Mouse (Mus musculus) cerebellum, adult 11-12 months (tissue): ENCODE measurements around the gene Sh3gl2.

Source experiments
- DNase-seq: peaks from one replicate; pipeline ENCODE4 v3.0.0; 2022

Sh3gl2 gene

DNA sequence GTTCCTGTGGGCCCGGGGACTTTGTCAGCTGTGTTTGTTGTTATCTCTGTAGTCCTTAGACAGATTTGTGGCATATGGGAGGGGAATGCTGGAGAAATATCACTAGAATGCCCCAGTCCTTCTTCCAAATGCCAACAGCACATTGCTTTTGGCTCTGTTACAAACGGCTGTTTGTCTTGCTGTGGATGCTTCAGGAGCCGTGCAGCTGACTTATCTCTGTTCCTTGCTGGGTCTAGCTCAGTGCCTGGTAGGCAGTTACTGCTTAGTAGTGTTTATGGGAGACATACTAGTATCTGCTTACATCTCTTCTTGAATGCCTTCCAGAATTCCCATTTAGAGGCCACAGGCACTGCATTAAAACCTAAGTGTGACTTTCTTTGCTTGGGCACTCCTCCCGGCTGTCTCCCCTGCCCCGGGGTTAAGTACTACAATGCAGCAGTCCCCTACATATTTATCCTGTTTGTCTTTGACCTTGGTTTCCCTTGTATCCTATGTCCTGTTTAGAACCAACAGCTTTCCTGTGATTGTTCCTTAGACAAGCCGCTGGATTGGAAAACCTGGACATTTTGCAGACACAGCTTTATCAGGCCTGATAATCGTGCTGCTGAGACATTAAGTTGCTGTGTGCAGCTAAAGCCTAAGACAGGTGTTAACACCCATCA lies 101.1 kb downstream of the Sh3gl2 start:
- peak; percentile 61 for DNase-seq

DNA sequence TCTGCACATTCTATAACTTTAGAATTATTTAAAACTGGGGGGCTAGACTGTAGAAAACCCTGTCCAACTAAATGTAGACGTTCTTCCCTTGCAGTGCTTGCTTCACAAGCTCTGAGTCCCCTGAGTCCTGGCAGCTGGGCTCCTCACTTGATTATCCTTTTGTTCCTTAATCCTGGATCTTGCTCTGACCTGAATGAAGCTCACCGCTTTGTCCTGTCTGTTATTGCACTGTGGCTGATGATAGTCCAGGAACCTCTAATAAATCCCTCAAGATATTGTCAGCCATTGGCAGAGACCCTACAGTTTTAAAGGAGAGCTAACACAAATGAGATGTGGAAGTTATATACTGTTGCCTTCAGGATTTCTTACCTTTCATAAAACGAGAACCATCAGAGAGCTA lies 114.2 kb downstream of the Sh3gl2 start:
- no peak for DNase-seq

DNA sequence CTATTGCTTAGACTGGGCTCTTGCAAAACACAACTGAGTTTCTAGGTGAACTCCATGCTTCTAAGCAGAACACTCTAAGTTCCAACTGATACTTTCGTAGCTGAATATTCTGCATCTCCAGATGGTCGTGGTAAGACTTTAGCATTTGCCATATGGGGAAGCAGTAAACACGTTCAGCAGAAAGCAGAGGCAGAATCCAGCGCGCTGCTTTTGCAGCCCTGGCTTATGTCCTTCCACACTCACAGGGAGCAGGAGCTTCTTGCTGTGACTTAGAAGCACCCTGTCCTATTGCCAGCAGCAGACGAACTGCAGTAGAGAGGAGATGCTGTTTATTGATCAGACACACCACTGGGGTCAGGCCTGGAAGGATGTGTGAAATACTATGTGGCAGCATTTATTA lies 120.5 kb downstream of the Sh3gl2 start:
- DNase-seq, result no peak

DNA sequence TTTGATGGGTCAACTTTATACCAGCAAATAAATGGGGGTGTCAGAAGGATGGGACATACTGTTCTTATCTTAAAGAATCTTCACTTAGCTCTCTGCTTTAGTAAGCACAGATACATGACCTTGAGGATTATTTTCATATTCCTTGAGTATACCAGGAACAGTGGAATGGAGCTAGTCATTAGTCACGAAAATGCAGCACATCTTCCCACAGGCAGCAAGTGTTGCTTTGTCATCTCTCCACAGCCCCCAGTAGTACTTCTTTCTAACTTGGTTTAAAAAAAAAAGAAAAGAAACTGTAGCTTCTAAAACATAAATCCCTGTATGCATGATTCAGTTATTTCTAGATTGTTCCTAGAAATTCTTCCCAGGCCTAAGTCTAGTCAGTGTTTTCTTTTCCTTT lies 121.1 kb downstream of the Sh3gl2 start:
- no peak for DNase-seq

DNA sequence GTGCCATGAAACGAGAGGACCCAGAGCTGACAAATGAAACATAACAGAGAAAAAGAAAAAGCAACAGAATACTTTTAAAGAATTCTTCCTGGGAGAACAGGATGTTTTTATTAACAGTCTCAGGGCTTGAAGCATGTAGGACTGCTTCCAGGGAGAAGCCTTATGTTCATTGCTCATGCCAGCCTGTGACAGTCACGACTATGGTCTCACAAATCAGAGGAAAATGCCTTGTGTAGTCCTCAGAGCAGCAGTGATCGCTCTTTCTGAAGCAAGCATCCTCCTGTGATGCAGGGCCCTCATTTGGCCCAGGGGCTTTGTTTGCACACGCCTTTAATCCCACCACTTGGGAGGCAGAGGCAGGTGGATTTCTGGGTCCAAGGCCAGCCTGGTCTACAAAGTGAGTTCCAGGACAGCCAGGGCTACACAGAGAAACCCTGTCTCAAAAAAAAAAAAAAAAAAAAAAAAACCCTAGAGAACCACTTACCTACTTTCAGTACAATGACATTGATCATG lies 129.8 kb downstream of the Sh3gl2 start:
- DNase-seq, result peak; percentile 77

DNA sequence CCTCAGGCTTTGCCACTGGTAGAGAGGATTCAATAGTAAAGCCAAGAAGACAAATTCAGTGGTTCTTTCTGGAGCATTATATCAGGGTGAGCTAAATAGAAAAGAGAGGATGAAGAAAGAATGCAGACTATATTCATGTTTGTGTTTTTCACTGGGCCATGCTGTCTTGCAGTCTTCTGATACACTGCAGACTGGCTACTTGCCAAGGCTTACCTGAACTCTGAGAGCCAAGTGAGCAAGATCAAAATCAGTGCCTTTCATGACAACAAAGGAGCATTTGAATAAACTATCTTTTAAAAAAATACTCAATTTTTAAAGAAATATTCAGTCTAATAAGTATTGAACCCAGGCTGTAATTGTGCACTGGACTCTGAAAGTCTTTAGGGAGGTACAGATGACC lies 131.4 kb downstream of the Sh3gl2 start:
- DNase-seq, result no peak

DNA sequence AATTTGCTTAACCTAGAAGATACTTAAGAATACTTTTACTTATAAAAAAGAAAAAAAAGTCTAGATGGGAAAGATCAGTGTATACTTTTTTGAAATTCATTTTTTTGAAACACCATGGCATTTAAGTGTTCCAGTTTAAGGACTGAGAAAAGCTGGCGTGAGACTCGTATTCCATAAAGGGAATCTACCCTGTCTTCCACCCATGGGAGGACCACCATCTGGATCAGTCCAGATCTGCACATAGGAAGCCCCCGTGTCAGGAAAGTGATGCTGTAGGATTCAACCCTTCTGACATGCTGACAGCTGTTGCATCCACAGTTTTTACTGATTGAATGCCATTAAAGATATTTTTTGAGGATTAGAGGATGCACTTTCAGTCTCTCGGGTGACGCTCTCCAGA lies 134.2 kb downstream of the Sh3gl2 start:
- DNase-seq, result no peak

DNA sequence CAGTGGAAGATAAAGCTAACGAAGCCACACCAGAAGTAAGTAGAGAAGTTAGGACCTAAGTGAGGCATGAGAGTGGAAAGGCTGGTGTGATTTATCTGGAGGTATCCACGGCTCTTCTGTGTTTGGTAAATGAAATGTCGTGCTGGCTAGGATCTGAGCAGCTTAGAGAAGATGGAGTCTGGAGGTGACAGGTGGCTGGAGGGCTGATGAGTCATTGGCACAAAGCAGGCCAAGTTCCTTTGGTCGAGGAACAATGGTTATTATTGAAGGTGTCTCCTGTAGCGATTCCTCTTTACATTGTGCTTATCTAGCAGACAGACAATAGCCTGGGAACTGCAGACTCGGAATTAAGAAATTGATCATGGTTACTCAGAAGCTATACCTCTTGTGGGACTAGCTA lies 135.8 kb downstream of the Sh3gl2 start:
- DNase-seq, result peak; percentile 90

DNA sequence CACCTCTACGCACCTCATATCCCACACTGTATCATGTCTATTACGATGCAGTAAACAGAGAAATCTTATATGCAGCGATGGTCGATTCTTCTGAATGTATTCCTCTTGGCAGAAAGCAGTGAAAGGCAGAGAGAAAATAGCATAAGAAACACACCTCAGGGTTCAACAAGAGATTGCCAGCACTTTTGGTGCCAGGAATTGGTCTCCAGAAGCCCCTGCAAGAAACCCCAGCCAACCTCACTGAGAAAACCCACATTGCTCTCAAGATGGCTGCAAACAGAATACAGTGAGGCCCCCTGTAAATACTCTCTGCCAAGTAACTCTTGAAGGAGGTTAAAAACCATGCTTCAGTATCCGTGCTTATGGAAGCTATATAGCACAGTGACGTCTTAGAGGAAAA lies 141.0 kb downstream of the Sh3gl2 start:
- DNase-seq, result no peak

DNA sequence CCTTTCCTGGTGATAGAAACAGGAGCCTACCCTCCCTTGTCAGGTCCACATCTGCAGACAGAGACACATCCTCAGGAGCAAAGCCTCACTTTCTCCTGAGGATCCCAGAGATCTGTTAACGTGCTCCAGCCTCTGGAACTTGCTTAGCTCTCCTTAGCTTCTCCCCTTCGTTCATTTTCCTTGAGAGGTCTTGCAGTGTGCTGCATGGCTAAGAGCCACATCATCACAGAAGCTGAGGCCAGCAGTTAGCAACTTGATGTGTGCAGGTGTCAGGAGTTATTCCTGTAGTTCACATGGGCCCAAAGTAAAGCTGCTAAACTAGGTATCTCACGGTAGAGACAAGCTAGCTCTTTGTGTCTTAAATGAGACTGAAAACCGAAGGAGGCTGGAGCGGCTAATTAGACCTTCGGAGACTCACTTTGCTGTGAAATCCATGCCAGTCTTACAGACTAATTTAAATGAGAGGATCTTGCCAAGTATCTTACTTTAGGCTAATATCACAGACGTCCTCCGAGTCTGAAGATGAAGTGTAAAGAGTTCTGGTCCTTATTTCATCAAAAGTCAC lies 143.2 kb downstream of the Sh3gl2 start:
- no peak for DNase-seq

DNA sequence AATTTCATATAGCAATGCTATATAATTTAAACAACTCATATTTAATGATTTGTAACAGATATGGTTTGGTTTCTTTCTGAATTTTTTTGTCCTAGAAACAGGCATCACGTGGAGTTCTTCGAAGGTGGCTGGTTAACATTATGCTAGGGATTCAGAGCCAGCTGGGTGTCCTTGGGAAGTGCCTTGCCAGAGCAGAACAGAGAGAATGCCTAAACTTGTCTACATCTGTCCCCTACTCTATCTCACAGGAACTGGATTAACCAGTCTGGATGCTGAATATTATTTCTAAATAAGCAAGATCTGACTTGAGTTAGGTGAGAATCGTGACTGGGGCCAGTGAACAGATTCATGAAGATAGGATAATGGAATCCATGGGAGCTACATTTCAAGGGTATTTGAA lies 157.7 kb downstream of the Sh3gl2 start:
- DNase-seq, result no peak

DNA sequence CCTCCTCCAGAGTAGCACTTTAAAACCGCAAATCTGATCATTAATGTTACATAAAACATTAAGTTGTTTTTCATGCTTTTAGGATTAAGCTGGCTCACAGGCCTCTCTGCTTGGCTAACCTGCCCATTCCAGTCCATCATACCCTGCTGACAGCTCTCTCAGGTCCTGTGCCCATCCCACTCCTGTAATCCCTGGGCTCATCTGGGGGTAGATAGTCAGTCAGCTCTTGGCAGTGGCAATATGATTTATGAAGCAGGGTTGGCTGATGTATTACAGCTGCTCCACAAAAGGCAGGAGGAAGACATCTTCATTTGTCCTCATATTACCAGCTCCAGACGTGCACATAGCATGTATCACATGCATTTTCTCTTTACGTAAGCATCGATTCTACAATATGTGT lies 158.3 kb downstream of the Sh3gl2 start:
- no peak for DNase-seq

DNA sequence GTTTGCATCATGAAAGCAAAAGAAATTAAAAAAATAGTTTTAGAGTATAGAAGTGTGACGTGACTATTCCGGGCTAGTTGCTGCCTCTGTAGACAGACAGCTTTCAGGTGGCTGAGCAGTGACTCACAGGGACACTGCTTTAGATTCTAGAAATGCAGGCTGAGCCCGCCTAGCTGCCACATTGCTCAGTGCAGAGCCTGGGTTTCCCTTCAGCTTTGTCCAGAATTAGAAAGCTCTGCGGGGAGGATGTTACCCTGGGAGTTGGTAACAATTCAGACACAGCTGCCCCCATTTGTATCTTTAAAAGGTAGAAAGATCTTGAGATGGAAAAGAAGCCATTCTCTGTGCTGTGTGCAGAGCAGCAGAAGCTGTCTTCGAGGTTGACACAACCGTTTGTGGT lies 166.1 kb downstream of the Sh3gl2 start:
- DNase-seq, result no peak

DNA sequence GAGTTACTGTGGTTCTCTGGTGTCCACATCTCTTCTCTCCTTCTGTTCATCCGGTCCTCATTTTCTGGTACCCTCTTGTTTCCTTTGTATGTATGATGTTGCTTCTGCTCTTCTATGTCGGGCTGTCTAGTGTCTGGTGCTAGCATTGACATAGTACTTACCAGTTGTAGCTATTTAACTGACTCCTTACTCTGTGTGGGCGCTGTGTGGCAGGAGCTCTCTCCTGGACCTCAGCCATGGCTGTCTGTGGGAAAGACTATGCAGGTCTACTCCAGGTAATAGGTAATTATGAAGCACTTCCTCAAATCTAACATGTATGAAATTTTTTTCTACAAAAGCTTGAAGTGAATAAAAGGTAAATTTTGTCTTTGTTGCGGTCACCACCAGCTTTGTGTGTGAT lies 169.9 kb downstream of the Sh3gl2 start:
- DNase-seq, result peak; percentile 54

DNA sequence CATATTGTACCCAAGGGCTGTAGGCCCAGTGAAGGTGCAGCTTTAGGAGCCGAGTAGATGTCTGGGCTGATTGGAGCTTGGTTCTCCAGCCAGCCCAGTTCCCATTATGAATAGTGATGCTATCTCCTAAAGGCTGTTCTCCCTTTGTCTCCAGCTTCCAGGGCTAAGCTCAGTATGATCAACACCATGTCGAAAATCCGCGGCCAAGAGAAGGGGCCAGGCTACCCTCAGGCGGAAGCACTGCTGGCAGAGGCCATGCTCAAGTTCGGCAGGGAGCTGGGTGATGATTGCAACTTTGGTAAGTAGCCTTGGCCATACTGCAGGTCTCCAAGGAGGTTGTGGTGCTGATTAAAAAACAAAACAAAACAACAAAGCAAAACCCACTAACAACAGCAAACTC lies 171.3 kb downstream of the Sh3gl2 start:
- no peak for DNase-seq

DNA sequence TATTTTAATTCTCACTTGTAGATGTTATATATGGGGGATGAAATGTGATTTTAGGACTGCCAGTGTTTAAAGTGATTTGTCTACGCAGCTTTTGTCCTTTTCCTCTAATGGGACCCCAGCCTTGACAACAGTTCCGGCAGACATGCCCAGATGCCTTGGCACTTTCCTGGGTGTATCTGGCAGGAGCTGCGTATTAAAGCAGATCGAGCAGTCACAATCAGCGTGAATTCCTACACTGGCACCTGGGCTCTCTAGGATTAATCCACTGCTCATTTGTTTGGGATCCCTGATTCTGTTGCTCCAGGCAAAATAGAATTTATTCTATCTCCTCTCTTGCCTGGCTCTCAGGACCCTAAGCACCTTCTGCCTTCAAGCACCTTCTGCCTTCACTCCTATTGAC lies 171.7 kb downstream of the Sh3gl2 start:
- no peak for DNase-seq

DNA sequence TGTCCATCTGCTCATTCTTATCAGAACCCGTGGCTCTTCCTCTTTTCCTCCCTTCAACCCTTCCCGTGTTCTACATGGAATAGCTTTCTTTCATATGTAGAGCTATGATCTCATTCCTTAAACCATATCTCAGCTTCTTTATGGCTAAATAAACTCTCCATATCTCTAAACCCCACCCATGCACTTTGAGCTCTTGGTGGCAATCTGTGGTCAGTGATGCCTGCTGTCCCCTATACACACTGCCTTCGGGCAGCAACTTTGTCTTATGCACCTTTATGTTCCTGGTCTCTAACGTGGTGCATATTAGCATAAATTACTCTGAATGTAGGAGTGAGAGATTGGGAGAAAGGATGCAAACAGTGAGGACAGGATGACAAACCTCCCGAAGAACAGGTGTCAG lies 180.3 kb downstream of the Sh3gl2 start:
- DNase-seq, result no peak

DNA sequence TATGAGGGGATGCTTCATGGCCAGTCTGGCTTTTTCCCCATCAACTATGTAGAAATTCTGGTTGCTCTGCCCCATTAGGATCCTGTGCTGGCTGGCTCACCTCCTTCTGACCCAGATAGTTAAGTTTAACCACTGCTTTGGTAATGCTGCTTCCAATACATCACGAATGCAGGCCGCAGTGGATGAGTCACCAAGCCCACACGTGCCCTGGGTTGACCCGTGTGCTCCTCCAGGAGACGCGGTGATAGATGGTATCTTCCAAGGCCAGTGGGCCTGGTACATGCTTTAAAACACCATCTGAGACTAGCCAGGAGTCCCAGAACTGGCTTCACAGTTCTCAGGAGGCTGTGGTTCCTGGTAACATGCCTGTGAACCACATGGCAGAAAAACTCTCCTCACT lies 182.8 kb downstream of the Sh3gl2 start:
- no peak for DNase-seq

DNA sequence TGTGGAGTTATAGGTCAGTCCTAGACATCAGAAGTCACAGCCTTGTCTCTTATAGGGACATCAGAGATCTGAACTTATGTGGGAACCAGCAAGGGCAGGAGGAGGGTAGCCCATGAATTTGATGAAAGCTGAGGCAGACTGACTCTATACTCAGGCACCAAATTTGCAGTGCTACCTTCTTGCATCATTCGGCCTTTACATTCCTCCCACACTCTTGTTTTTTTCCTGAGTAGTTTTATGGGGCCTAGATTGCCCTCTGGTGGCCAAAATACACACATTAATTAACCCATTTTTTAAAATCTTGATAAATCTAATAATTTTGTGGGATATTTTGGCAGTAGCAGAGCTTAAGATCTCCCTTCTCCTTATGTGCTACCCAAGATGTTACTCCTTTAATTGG lies 186.9 kb downstream of the Sh3gl2 start:
- no peak for DNase-seq

DNA sequence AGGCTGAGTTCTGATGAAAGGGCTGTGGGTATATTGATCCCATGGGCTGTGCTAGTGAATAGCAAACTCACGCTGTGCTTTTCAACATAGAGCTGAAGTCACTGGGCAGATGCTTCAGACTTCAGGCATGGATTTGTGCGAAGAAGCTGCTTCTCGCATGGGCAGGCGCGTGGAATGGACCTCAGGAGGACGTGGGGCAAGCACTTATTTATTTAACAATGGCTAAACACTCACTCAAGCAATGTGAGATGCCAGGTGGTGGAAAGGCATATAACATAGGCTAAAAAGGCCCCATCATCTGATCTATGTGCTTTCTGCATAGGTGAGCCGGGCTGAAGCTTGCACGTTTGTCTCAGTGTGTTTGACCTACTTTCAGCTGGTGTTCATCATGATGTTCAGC lies 193.8 kb downstream of the Sh3gl2 start:
- DNase-seq, result no peak

DNA sequence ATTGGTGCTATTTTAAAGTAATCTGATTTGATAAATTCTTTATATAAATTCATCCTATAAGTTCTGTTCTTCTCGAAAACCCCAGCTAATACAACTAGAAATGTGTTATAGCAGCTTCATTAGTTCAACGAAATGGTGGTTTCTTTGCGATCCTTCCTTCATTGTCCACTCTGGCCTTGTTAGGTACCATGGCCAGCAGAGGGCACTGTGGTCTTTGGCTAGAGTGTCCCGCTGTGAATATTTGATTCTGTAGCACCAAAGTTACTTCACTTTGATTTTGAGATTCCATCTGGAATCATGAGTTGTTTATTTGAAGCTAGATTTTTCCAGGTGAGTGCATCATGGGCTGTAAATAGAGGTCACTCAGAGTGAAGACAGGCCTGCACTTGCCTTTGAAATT lies 197.9 kb downstream of the Sh3gl2 start:
- DNase-seq, result no peak

DNA sequence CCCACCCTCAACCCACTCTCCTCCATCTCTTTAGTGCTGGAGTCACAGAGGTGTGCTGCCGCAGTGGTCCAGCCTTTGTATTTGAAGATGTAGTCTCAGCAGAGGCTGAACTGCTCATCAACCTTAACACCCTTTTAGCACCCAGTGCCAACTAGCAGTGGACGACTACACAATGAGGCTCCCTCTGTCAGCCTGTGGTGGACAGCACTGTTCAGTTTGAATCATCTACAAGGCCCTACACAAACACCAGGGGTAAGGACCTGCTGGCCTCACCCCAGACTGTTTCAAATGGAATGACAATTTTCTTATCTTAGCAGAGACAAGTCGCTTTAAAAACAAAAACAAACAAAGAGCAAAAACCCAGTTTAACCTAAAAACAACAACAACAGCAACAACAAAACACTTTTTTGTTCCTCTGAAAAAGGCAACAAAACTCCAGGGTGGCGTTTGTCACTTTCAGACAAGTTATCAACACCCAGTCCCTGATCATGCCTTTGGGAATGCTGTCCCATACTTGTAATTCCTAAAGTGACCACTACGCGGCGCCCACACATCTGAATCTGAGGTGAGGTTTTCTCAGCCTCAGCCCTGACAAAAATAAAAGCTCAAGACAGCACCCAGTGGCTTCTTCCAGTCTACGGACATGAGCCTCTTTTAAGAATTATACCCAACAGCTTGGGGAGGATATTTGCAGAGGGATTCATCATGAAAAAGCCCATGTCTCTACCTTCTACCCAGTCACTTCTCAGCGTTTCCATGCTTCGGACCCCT lies 199.7 kb downstream of the Sh3gl2 start:
- DNase-seq, result peak; percentile 47

DNA sequence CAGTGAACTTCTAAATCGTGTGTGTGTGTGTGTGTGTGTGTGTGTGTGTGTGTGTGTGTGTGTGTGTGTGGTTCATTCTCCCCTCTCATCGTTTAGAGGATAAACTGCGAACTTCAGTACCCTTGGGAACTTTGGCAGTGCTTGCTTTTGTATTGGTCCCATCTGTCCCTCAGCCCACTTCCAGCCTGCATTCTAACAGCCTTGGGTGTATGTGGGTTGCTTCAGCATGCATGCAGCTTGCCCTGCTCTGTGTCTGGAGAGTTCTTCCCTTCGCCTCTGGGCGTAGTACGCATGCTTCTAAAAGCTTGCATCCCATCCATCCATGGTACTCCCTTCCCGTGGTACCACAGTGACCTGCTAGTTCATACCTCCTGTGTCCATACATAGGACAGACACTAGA lies 200.3 kb downstream of the Sh3gl2 start:
- no peak for DNase-seq

DNA sequence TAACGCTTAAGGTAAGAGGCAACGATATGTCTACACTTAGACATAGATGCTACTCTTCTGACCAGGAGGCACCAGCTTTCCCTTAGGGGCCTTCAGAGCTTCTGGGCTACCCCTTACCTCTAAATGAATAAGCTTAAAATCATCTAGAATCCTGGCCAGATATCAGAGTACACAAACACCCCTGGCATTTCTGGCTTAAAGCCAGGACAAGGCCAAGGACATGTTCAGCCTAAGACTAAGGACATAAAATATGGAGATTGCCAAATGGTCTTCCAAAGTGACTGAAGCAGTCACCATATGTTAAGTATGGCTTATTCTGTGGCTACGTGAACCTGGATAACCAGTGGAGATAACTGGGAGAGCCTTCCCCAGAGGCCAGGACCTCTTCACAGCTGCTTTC lies 211.5 kb downstream of the Sh3gl2 start:
- no peak for DNase-seq
